Mouse (Mus musculus) hindbrain, postnatal 0 days (tissue): Measurements from ENCODE around the gene Efemp2. TPM values are rescaled to one million over a fixed set of nuclear protein-coding genes. Genes with fewer than 3 reads are reported as not detected.

Experiments used
- ATAC-seq: fragments of 200-750 bp; cut with Nextera tagmentation; 2 replicates; pipeline ENCODE4 v1.8.0; 2017; ENCODE audit warnings: mild to moderate bottlenecking, moderate TSS enrichment, moderate library complexity
- DNase-seq: peaks from one replicate; pipeline ENCODE4 v3.0.0-alpha.2; 2015; ENCODE audit warnings: low spot score
- H3K27ac ChIP-seq: fragments of 300-500 bp; sonication (generic); 2 replicates; pipeline ENCODE4 v1.5.1; 2014; ENCODE audit warnings: mild to moderate bottlenecking
- H3K27me3 ChIP-seq: fragments of 300-500 bp; sonication (generic); 2 replicates; pipeline ENCODE4 v1.6.1; 2014; ENCODE audit warnings: low read length, mixed read lengths; ENCODE audit not compliant: insufficient read depth
- H3K36me3 ChIP-seq: fragments of 300-500 bp; sonication (generic); 2 replicates; pipeline ENCODE4 v1.6.1; 2014; ENCODE audit warnings: low read length, mixed read lengths; ENCODE audit not compliant: insufficient read depth
- H3K4me1 ChIP-seq: fragments of 300-500 bp; sonication (generic); 2 replicates; pipeline ENCODE4 v1.6.1; 2014; ENCODE audit warnings: antibody characterized with exemption, low read length, mixed read lengths; ENCODE audit not compliant: insufficient read depth
- H3K4me2 ChIP-seq: fragments of 300-500 bp; sonication (generic); 2 replicates; pipeline ENCODE4 v1.6.1; 2014; ENCODE audit warnings: low read depth, mild to moderate bottlenecking, low read length, moderate library complexity, mixed read lengths
- H3K4me3 ChIP-seq: fragments of 300-500 bp; sonication (generic); 2 replicates; pipeline ENCODE4 v1.5.1; 2014; ENCODE audit warnings: low read length
- H3K9ac ChIP-seq: fragments of 300-500 bp; sonication (generic); replicated peaks from 2 replicates; pipeline ENCODE4 v1.6.1; 2014; ENCODE audit warnings: mild to moderate bottlenecking, low read length, moderate library complexity, mixed read lengths
- H3K9me3 ChIP-seq: fragments of 300-500 bp; sonication (generic); 2 replicates; pipeline ENCODE4 v1.6.1; 2016; ENCODE audit warnings: low read length, mixed read lengths
- CTCF ChIP-seq: IDR thresholded peaks from 2 replicates; pipeline ENCODE4 v1.5.1; 2016; ENCODE audit warnings: antibody characterized with exemption, control low read depth, low read depth
- WGBS: fragments of 180-500 bp; shearing (Covaris S2); extraction: QIAGEN DNeasy Blood & Tissue Kit; methylation state at CpG from one replicate; pipeline ENCODE4 v1.1.7; 2014; 5-methylcytosine and 5-hydroxymethylcytosine counted together
- polyA plus RNA-seq: library from polyadenylated mRNA; unstranded; fragments of >200 nt; fragmentation: Nextera tagmentation; extraction: Ambion mirVana; gene quantifications from 2 replicates; pipeline ENCODE4 v1.2.1, GENCODE M21; 2015
- total RNA-seq: library from RNA; depleted of rRNA; stranded (reverse); fragments of >200 nt; gene quantifications from 2 replicates; pipeline ENCODE4 v1.2.3, GENCODE M21; 2014

Efemp2 gene
- total and polyA plus RNA-seq, 2 experiments from 2014 or later: 36.5 to 49.3 TPM

- TF ChIP-seq CTCF: peak; percentile 52
- DNase-seq (peak; percentile 51), ATAC-seq (no peak)
- no peak overlapping the region for H3K4me2 ChIP-seq
- no peak overlapping the region for H3K27ac ChIP-seq
- H3K4me3 ChIP-seq: no peak overlapping the region
- H3K36me3 ChIP-seq: no peaks in the 10 kb centered on the region; the same call in 1 of the 2 replicates
- no peak overlapping the region for H3K9ac ChIP-seq
- WGBS: 88% methylated on average over 2 of the region's 2 CpGs
- H3K9me3 ChIP-seq: no peaks in the 10 kb centered on the region
- no peaks in the 10 kb centered on the region for H3K27me3 ChIP-seq
- peaks cover 21% of the 10 kb centered on the region for H3K4me1 ChIP-seq
Observed at GRCm38 (mm10) chr19:5428083-5428482, 45.7 kb upstream of the Efemp2 start.

GRCm38 (mm10) chr19:5429219-5429618, 44.5 kb upstream of the Efemp2 start:
- no peak overlapping the region for H3K4me3 ChIP-seq
- no peak overlapping the region for H3K27ac ChIP-seq
- no peak for ATAC-seq
- no peak for DNase-seq
- peaks cover 23% of the 10 kb centered on the region for H3K4me1 ChIP-seq
- no peaks in the 10 kb centered on the region for H3K27me3 ChIP-seq
- 90% methylated on average over 4 of the region's 4 CpGs for WGBS
- TF ChIP-seq CTCF: no peak
- H3K36me3 ChIP-seq: no peaks in the 10 kb centered on the region
- no peak overlapping the region for H3K9ac ChIP-seq
- H3K4me2 ChIP-seq: no peak overlapping the region
- no peaks in the 10 kb centered on the region for H3K9me3 ChIP-seq

GRCm38 (mm10) chr19:5429806-5430205, 43.9 kb upstream of the Efemp2 start:
- DNase-seq: peak; percentile 17
- Histone ChIP-seq H3K4me1 (peaks cover 23% of the 10 kb centered on the region), H3K27me3 (no peaks in the 10 kb centered on the region), H3K9ac (no peak overlapping the region), H3K4me3 (no peak overlapping the region), H3K27ac (0 out of 2 replicates have a peak overlapping the region, but pooled peaks have one; percentile 2), H3K9me3 (no peaks in the 10 kb centered on the region), H3K4me2 (no peak overlapping the region), H3K36me3 (no peaks in the 10 kb centered on the region)
- 37% methylated on average over 8 of the region's 8 CpGs for WGBS
- ATAC-seq: no peak
- TF ChIP-seq CTCF: no peak

GRCm38 (mm10) chr19:5430408-5430807, 43.3 kb upstream of the Efemp2 start:
- ATAC-seq (no peak), DNase-seq (peak; percentile 21)
- WGBS: 40% methylated on average over 1 of the region's 1 CpGs
- Histone ChIP-seq H3K9me3 (no peaks in the 10 kb centered on the region), H3K4me2 (no peak overlapping the region), H3K4me1 (peaks cover 23% of the 10 kb centered on the region), H3K4me3 (no peak overlapping the region), H3K27ac (no peak overlapping the region), H3K9ac (no peak overlapping the region), H3K36me3 (no peaks in the 10 kb centered on the region), H3K27me3 (no peaks in the 10 kb centered on the region)
- no peak for TF ChIP-seq CTCF

- no peak overlapping the region for H3K4me3 ChIP-seq
- ATAC-seq (no peak), DNase-seq (no peak)
- peaks cover 12% of the 10 kb centered on the region; the same call in 1 of the 2 replicates for H3K4me1 ChIP-seq
- H3K4me2 ChIP-seq: no peak overlapping the region
- no peaks in the 10 kb centered on the region for H3K9me3 ChIP-seq
- TF ChIP-seq CTCF: no peak
- H3K36me3 ChIP-seq: no peaks in the 10 kb centered on the region
- WGBS: 73% methylated on average over 4 of the region's 4 CpGs
- no peaks in the 10 kb centered on the region for H3K27me3 ChIP-seq
- H3K27ac ChIP-seq: no peak overlapping the region
- no peak overlapping the region for H3K9ac ChIP-seq
Observed at GRCm38 (mm10) chr19:5431911-5432464, 41.8 kb upstream of the Efemp2 start.

GRCm38 (mm10) chr19:5432992-5433852, 40.5 kb upstream of the Efemp2 start:
- 8% methylated on average over 16 of the region's 16 CpGs for WGBS
- ATAC-seq: peak; percentile 61
- no peaks in the 10 kb centered on the region for H3K36me3 ChIP-seq
- peak; percentile 65 for DNase-seq
- peak overlapping the region; percentile 53 for H3K4me2 ChIP-seq
- no peaks in the 10 kb centered on the region for H3K27me3 ChIP-seq
- peak overlapping the region; percentile 15; the same call in 1 of the 2 replicates for H3K4me3 ChIP-seq
- peak; percentile 63 for TF ChIP-seq CTCF
- H3K4me1 ChIP-seq: peaks cover 12% of the 10 kb centered on the region; the same call in 1 of the 2 replicates
- no peaks in the 10 kb centered on the region for H3K9me3 ChIP-seq
- H3K9ac ChIP-seq: 0 out of 2 replicates have a peak overlapping the region, but pooled peaks have one; percentile 9
- peak overlapping the region; percentile 60; the same call in 1 of the 2 replicates for H3K27ac ChIP-seq
